9 mouse cellular contexts compared by ENCODE assay signal in the genomic region with DNA sequence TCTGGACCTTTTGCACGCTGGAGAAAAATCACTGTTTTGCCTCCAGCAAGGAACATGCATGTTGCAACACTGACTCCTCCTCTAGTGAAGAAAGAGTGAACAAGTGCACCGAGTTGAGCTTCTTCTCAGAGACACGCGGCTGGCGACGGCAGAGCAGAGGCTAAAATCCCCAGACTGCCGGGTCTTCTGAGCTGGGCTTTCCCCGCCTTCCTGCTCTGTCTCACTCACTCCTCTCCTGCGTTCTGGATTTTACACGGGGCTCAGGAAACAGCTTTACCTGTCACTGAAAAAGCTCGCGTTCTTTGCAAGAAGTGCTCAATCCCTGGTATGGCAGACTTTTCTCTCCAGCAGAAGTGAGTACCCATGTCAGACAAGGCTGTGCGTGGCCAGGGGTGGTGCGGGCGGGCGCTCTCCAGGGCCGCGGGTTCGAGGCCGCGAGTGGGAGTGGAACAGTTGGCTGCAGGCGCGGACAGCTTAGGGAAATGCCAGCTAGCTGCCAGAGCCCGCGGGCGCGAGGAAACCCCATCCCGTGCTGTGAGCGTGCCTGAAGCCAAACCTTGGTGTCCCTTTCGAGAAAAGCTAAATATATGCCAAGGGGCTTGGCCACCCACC. TPM values are rescaled to one million over a fixed set of nuclear protein-coding genes. Genes with fewer than 3 reads are reported as not detected.
DNase-seq lines count a peak whose midpoint lies in the region; ATAC-seq and TF ChIP-seq lines count a peak whose summit lies in the region.
"Had no signal": no experiment of that assay in that cellular context is flagged by ENCODE, and none has a peak within 500 bp of the region (broad histone marks: within the 10 kb centered on the region; RNA-seq: fewer than 3 reads in every experiment).

No protein-coding gene starts in this region.

- peak; percentile 6 for DNase-seq in gastrocnemius, postnatal 14 days
- DNase-seq in gastrocnemius, postnatal 25 days: no peak
- peak; percentile 37 to 71 for DNase-seq in adrenal gland, adult 18-20 months (ENCODE audit: low spot score in 2 of 2)
- peak; percentile 17 for DNase-seq in forebrain, embryonic 14.5 days (ENCODE audit: low spot score)
- peak; percentile 62 for DNase-seq in intestine, embryonic 14.5 days (ENCODE audit: low spot score)
- peak; percentile 78 for DNase-seq in liver, adult 2 months (ENCODE audit: extremely low read depth, low read depth, low spot score)
- peak; percentile 37 for DNase-seq in neural tube, embryonic 11.5 days (ENCODE audit: low spot score)
- DNase-seq in T-cell, adult 2 months (ENCODE audit: low spot score): no peak

- no peaks in the 10 kb centered on the region; the same call in 1 of the 2 replicates for H3K27me3 ChIP-seq in forebrain, embryonic 14.5 days (replicated peaks; ENCODE audit: control insufficient read depth, insufficient read depth, low read length)
- no peaks in the 10 kb centered on the region for H3K27me3 ChIP-seq in intestine, embryonic 14.5 days (replicated peaks; ENCODE audit: control insufficient read depth, insufficient read depth, low read length)
- no peaks in the 10 kb centered on the region for H3K27me3 ChIP-seq in liver, adult 2 months (ENCODE audit: control insufficient read depth, insufficient read depth, low read length)
- H3K27me3 ChIP-seq in neural tube, embryonic 11.5 days (ENCODE audit: control insufficient read depth, insufficient read depth, low read length): peaks cover 2% of the 10 kb centered on the region; the same call in 1 of the 2 replicates

- H3K36me3 ChIP-seq in forebrain, embryonic 14.5 days (ENCODE audit: control insufficient read depth, insufficient read depth, low read length): no peaks in the 10 kb centered on the region
- no peaks in the 10 kb centered on the region for H3K36me3 ChIP-seq in intestine, embryonic 14.5 days (ENCODE audit: control insufficient read depth, insufficient read depth, low read length)
- no peaks in the 10 kb centered on the region for H3K36me3 ChIP-seq in liver, adult 2 months (ENCODE audit: control insufficient read depth, insufficient read depth, low read length)
- H3K36me3 ChIP-seq in neural tube, embryonic 11.5 days (ENCODE audit: control insufficient read depth, insufficient read depth, low read length): no peaks in the 10 kb centered on the region

- 0 out of 2 replicates have a peak, but pooled peaks have one; percentile 17 for TF ChIP-seq POLR2A in liver, adult 2 months (IDR thresholded peaks at IDR 0.05; ENCODE audit: extremely low read depth, insufficient read depth, low read length)

- H3K4me3 ChIP-seq in forebrain, embryonic 14.5 days (ENCODE audit: low read depth, low read length): peak overlapping the region; percentile 28
- H3K4me3 ChIP-seq in intestine, embryonic 14.5 days (ENCODE audit: low read depth, low read length): peak overlapping the region; percentile 36
- H3K4me3 ChIP-seq in liver, adult 2 months (ENCODE audit: insufficient read depth, low read depth, low read length): peak overlapping the region; percentile 87
- peak overlapping the region; percentile 20 for H3K4me3 ChIP-seq in neural tube, embryonic 11.5 days (ENCODE audit: low read depth, low read length)

- no peak for TF ChIP-seq CTCF in liver, adult 2 months (IDR thresholded peaks at IDR 0.05; ENCODE audit: low read depth, low read length)

- no peak overlapping the region for H3K27ac ChIP-seq in forebrain, embryonic 14.5 days (ENCODE audit: low read depth, low read length)
- no peak overlapping the region for H3K27ac ChIP-seq in intestine, embryonic 14.5 days (ENCODE audit: low read depth)
- H3K27ac ChIP-seq in liver, adult 2 months (replicated peaks; ENCODE audit: insufficient read depth, low read depth, low read length): peak overlapping the region; percentile 53
- no peak overlapping the region for H3K27ac ChIP-seq in neural tube, embryonic 11.5 days (ENCODE audit: low read depth, low read length)

- ATAC-seq in forebrain, embryonic 14.5 days: peak; percentile 73
- 0 out of 2 replicates have a peak, but pooled peaks have one; percentile 36 for ATAC-seq in intestine, embryonic 14.5 days (replicated peaks; ENCODE audit: low FRiP score, low TSS enrichment, low read depth)
- ATAC-seq in neural tube, embryonic 11.5 days (ENCODE audit: insufficient read depth, low FRiP score, low TSS enrichment): 0 out of 2 replicates have a peak, but pooled peaks have one; percentile 31

- 2% methylated on average over 30 of the region's 30 CpGs for WGBS in forebrain, embryonic 14.5 days
- 1% methylated on average over 30 of the region's 30 CpGs for WGBS in intestine, embryonic 14.5 days
- WGBS in liver, adult 2 months: under 1% methylated on average over 30 of the region's 30 CpGs
- WGBS in neural tube, embryonic 11.5 days: 2% methylated on average over 30 of the region's 30 CpGs

- intact Hi-C loops in gastrocnemius, postnatal 14 days (cut with DNase I; ENCODE audit: low total_unique reads): no loop called here

- H3K4me1 ChIP-seq in forebrain, embryonic 14.5 days (ENCODE audit: control insufficient read depth, insufficient read depth, low read length): no peaks in the 10 kb centered on the region
- no peaks in the 10 kb centered on the region; the same call in 1 of the 2 replicates for H3K4me1 ChIP-seq in intestine, embryonic 14.5 days (replicated peaks; ENCODE audit: control insufficient read depth, insufficient read depth, low read length)
- peaks cover 9% of the 10 kb centered on the region for H3K4me1 ChIP-seq in liver, adult 2 months (ENCODE audit: control insufficient read depth, insufficient read depth, low read length)
- H3K4me1 ChIP-seq in neural tube, embryonic 11.5 days (ENCODE audit: control insufficient read depth, insufficient read depth, low read length): no peaks in the 10 kb centered on the region

- no peaks in the 10 kb centered on the region for H3K9me3 ChIP-seq in forebrain, embryonic 14.5 days (replicated peaks; ENCODE audit: control insufficient read depth, low read length)
- no peaks in the 10 kb centered on the region for H3K9me3 ChIP-seq in intestine, embryonic 14.5 days (ENCODE audit: control insufficient read depth, low read length)
- no peaks in the 10 kb centered on the region for H3K9me3 ChIP-seq in neural tube, embryonic 11.5 days (ENCODE audit: control insufficient read depth, low read length)

- H3K79me2 ChIP-seq in liver, adult 2 months (ENCODE audit: control insufficient read depth, insufficient read depth, low read length): no peaks in the 10 kb centered on the region; the same call in 1 of the 2 replicates

- peak overlapping the region; percentile 63 for H3K4me2 ChIP-seq in forebrain, embryonic 14.5 days (ENCODE audit: low read length)
- H3K4me2 ChIP-seq in intestine, embryonic 14.5 days (ENCODE audit: low read length): peak overlapping the region; percentile 82
- peak overlapping the region; percentile 57 for H3K4me2 ChIP-seq in neural tube, embryonic 11.5 days (ENCODE audit: low read depth)

- H3K9ac ChIP-seq in forebrain, embryonic 14.5 days (ENCODE audit: low read length): peak overlapping the region; percentile 48
- H3K9ac ChIP-seq in intestine, embryonic 14.5 days (ENCODE audit: low read length): peak overlapping the region; percentile 25
- H3K9ac ChIP-seq in liver, adult 2 months (ENCODE audit: low read depth, low read length): peak overlapping the region; percentile 91
- H3K9ac ChIP-seq in neural tube, embryonic 11.5 days (ENCODE audit: low read length): peak overlapping the region; percentile 15; the same call in 1 of the 2 replicates

RNA-seq across cellular contexts. Expression of gene Prlr, which starts 0.6 kb away (rescaled TPM):
- 1 to 10 TPM; 1.3 to 2.0 TPM for total RNA-seq in gastrocnemius, postnatal 14 days (2021)
- 1 to 10 TPM in 1 of 2 experiments, under 1 TPM in 1; 0.28 to 1.1 TPM for total RNA-seq in gastrocnemius, postnatal 25 days (2021)
- total RNA-seq in adrenal gland, adult 18-20 months (2021): 100 to 1,000 TPM in 1 of 2 experiments, 10 to 100 TPM in 1; 50.9 to 307 TPM
- 0.52 and 1.1 TPM in 2 replicates for polyA plus RNA-seq in forebrain, embryonic 14.5 days (2014; fragmentation: Nextera tagmentation; extraction: Ambion mirVana)
- polyA plus RNA-seq in intestine, embryonic 14.5 days (2014; fragmentation: Nextera tagmentation; extraction: Ambion mirVana): 9.9 and 10.7 TPM in 2 replicates
- total RNA-seq in liver, adult 2 months (2014; rRNA removed): 123 and 171 TPM in 2 replicates
- 107 and 167 TPM in 2 replicates for polyA plus RNA-seq in liver, adult 2 months (2012; rRNA removed)
- polyA plus RNA-seq in neural tube, embryonic 11.5 days (2014; fragmentation: Nextera tagmentation; extraction: Ambion mirVana): 0.25 and 0.32 TPM in 2 replicates
- total RNA-seq: MEL had no signal

Comparison
In these comparisons a context has a peak if more than half of its experiments do, and no peak if none do; other contexts are left out.
1. DNase-seq: peak in gastrocnemius, postnatal 14 days (single experiment), adrenal gland, adult 18-20 months (2 of 2), forebrain, embryonic 14.5 days (single experiment), intestine, embryonic 14.5 days (single experiment), liver, adult 2 months (single experiment) and neural tube, embryonic 11.5 days (single experiment); none in gastrocnemius, postnatal 25 days (single experiment) and T-cell, adult 2 months (single experiment).
2. H3K4me3 ChIP-seq: peak in every context shown above with its lines; median percentile 87 in liver, adult 2 months; 36 in intestine, embryonic 14.5 days; 28 in forebrain, embryonic 14.5 days; 20 in neural tube, embryonic 11.5 days.
3. H3K9ac ChIP-seq: peak in every context shown above with its lines; median percentile 91 in liver, adult 2 months; 48 in forebrain, embryonic 14.5 days; 25 in intestine, embryonic 14.5 days; 15 in neural tube, embryonic 11.5 days.
4. RNA of gene Prlr, which starts 0.6 kb away (total RNA-seq): 50.9 to 307 TPM in adrenal gland, adult 18-20 months and 123 to 171 TPM in liver, adult 2 months; 1.3 to 2.0 TPM in gastrocnemius, postnatal 14 days and 0.28 to 1.1 TPM in gastrocnemius, postnatal 25 days; every median in the first group is over 10 times any median in the second.
5. Peak in every context shown above with its lines, with median percentiles within 50 percentile points of each other: ATAC-seq and H3K4me2 ChIP-seq.